Mouse (Mus musculus): Measurements from ENCODE around the gene Gp5. TPM values are rescaled to one million over a fixed set of nuclear protein-coding genes. Genes with fewer than 3 reads are reported as not detected.
"Not testable (repeated sequence)": the region's sequence is repeated elsewhere in the genome, so short reads cannot be mapped to it uniquely, and the experiment has no call there.

The Gp5 gene
- under 1 TPM; 0.50 to 0.80 TPM for total RNA-seq (2021)
- long read RNA-seq, experiment 1 = 0 reads
- long read RNA-seq, experiment 2 = 0 reads

GRCm38 (mm10) chr16:30310647-30311046 is at the start of gene Gp5:
Gene Gp5 (minus strand): TSS chr16:30310779.
- no peak for DNase-seq

- DNase-seq = not testable (repeated sequence)
These were observed 42.9 kb upstream of the Gp5 start for GRCm38 (mm10) chr16:30353489-30353888.

GRCm38 (mm10) chr16:30314236-30314635 is 3.7 kb upstream of the Gp5 start:
- DNase-seq = peak in 1 of 2 experiments; percentile 17

- DNase-seq = no peak
These were observed 436 bp downstream of the Gp5 start for GRCm38 (mm10) chr16:30310171-30310515.

- peak in 1 of 2 experiments; percentile 20 for DNase-seq
These were observed 996 bp downstream of the Gp5 start for GRCm38 (mm10) chr16:30309395-30310170.

GRCm38 (mm10) chr16:30308616-30309394 is 1.8 kb downstream of the Gp5 start:
- peak; percentile 23 to 32 for DNase-seq

- DNase-seq = peak in 1 of 2 experiments; percentile 9
These were observed 2.5 kb downstream of the Gp5 start for GRCm38 (mm10) chr16:30307961-30308615.

- DNase-seq = no peak
These were observed 3.3 kb downstream of the Gp5 start for GRCm38 (mm10) chr16:30307306-30307705.

- no peak for DNase-seq
These were observed 4.5 kb downstream of the Gp5 start for GRCm38 (mm10) chr16:30306102-30306501.

- no peak for DNase-seq
These were observed 6.3 kb downstream of the Gp5 start for GRCm38 (mm10) chr16:30304236-30304635.

GRCm38 (mm10) chr16:30303411-30303810 is 7.2 kb downstream of the Gp5 start:
- DNase-seq = no peak

GRCm38 (mm10) chr16:30302686-30303085 is 7.9 kb downstream of the Gp5 start:
- no peak for DNase-seq

- no peak for DNase-seq
These were observed 10.8 kb downstream of the Gp5 start for GRCm38 (mm10) chr16:30299711-30300277.

- DNase-seq = no peak
These were observed 13.1 kb downstream of the Gp5 start for GRCm38 (mm10) chr16:30297450-30297849.

GRCm38 (mm10) chr16:30296601-30297275 is 13.8 kb downstream of the Gp5 start:
- no peak for DNase-seq

GRCm38 (mm10) chr16:30295106-30295505 is 15.5 kb downstream of the Gp5 start:
- DNase-seq = no peak

- no peak for DNase-seq
These were observed 20.1 kb downstream of the Gp5 start for GRCm38 (mm10) chr16:30290436-30290835.

- DNase-seq = no peak
These were observed 24.9 kb downstream of the Gp5 start for GRCm38 (mm10) chr16:30285701-30286100.

- DNase-seq = peak in 1 of 2 experiments; percentile 55
These were observed 26.7 kb downstream of the Gp5 start for GRCm38 (mm10) chr16:30283743-30284337.

- DNase-seq = peak in 1 of 2 experiments; percentile 18
These were observed 27.6 kb downstream of the Gp5 start, which contains the start of gene Lrrc15 for GRCm38 (mm10) chr16:30282844-30283495. Gene Lrrc15 (minus strand): TSS chr16:30283256.
